Mouse (Mus musculus): ENCODE results near the gene Naa15.
"Not testable (repeated sequence)": the region's sequence is repeated elsewhere in the genome, so short reads cannot be mapped to it uniquely, and the experiment has no call there.

Gene Naa15

GRCm38 (mm10) chr3:51425394-51425793, 10.4 kb downstream of the Naa15 start:
- DNase-seq (ENCODE audit: low read depth in 2 of 2, low spot score in 2 of 2): no peak

- not testable (repeated sequence) for DNase-seq (ENCODE audit: low read depth in 2 of 2, low spot score in 2 of 2)
Observed at GRCm38 (mm10) chr3:51434364-51434763, 19.4 kb downstream of the Naa15 start.

- DNase-seq (ENCODE audit: low read depth in 2 of 2, low spot score in 2 of 2): no peak
Observed at GRCm38 (mm10) chr3:51434871-51435595, 20.1 kb downstream of the Naa15 start.

- no peak for DNase-seq (ENCODE audit: low read depth in 2 of 2, low spot score in 2 of 2)
Observed at GRCm38 (mm10) chr3:51468530-51468929, 53.6 kb downstream of the Naa15 start.

- no peak for DNase-seq (ENCODE audit: low read depth in 2 of 2, low spot score in 2 of 2)
Observed at GRCm38 (mm10) chr3:51475706-51476105, 60.8 kb downstream of the Naa15 start.

DNA sequence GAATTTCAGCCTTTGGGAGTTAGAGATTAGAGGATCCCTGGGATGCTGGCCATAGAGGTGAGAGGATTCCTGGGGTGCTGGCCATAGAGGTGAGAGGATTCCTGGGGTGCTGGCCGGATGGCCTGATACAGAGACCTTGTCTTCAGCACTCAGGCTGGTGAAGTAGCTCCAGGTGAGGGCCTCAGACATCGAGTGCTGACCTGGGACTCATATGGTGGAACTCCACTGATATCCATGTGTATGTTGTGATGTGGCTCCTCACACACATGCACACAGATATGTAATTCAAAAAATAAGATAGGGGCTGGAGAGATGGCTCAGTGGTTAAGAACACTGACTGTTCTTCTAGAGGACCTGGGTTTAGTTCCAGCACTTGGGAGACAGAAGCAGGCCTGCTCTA, 64.9 kb downstream of the Naa15 start:
- no peak for DNase-seq (ENCODE audit: low read depth in 2 of 2, low spot score in 2 of 2)

DNA sequence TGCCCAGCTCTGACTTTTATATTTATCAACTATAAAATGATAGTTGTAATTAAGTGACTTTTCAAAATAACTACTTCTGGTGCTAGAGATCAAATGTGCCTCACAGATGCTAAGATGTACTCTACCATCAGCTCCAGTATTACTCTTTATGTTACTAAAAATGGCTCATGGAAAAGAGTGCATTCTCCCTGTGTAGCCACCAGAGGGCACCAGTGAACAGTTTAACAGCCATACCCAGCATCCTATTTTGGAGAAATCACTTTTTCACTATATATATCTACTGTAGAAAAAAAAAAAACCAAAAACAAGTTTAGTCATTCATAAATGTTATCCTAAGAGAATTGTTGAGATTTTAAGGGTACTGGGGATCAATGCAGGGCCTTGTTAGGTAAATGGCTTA, 66.1 kb downstream of the Naa15 start:
- peak; percentile 36 to 57 for DNase-seq (ENCODE audit: low read depth in 2 of 2, low spot score in 2 of 2)

DNA sequence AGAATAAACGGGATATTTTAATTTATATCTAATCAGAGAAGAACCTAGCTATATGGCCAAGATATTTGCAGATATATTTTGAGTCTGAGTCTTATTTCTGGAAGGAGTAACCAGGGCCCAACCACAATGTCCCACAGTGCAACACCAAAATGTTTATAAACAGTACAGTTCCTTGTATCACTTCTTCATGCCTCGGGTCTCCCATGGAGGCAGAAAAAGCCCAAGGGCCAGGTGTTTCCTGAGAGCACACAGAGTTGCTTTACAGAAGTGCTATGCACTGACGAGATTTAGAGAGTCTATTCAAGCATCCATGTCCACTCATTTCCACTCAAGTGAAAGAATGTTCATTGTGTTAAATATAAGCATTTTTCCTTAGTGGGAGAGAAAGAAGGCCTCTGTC, 66.9 kb downstream of the Naa15 start:
- DNase-seq (ENCODE audit: low read depth in 2 of 2, low spot score in 2 of 2): no peak

- DNase-seq (ENCODE audit: low read depth in 2 of 2, low spot score in 2 of 2): no peak
Observed at GRCm38 (mm10) chr3:51482781-51483180, 67.8 kb downstream of the Naa15 start.

GRCm38 (mm10) chr3:51483741-51484359, 68.9 kb downstream of the Naa15 start, which contains the start of gene Rab33b:
TSS of gene Rab33b (plus strand) at chr3:51483920.
- peak; percentile 96 to 98 for DNase-seq (ENCODE audit: low read depth in 2 of 2, low spot score in 2 of 2)

GRCm38 (mm10) chr3:51484370-51484769, 69.4 kb downstream of the Naa15 start:
- no peak for DNase-seq (ENCODE audit: low read depth in 2 of 2, low spot score in 2 of 2)

DNA sequence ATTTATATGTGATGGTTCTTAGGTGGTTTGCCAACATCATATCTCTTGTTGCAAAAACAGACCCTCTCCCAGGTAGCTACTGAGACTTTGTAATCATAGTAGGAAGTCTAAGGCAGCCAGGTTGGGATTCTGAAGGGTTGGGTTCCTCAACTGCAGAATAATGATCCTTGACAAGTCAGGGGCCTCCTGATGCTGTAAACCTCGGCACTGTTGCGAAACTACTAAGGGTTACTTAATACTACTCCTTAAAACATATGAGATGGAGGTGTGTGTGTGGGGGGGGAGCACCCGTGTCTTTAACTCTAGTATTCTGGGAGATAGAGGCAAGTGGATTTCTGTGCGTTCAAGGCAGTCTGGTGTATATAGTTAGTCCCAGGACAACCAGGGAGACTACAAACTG, 70.4 kb downstream of the Naa15 start:
- DNase-seq (ENCODE audit: low read depth in 2 of 2, low spot score in 2 of 2): no peak

DNA sequence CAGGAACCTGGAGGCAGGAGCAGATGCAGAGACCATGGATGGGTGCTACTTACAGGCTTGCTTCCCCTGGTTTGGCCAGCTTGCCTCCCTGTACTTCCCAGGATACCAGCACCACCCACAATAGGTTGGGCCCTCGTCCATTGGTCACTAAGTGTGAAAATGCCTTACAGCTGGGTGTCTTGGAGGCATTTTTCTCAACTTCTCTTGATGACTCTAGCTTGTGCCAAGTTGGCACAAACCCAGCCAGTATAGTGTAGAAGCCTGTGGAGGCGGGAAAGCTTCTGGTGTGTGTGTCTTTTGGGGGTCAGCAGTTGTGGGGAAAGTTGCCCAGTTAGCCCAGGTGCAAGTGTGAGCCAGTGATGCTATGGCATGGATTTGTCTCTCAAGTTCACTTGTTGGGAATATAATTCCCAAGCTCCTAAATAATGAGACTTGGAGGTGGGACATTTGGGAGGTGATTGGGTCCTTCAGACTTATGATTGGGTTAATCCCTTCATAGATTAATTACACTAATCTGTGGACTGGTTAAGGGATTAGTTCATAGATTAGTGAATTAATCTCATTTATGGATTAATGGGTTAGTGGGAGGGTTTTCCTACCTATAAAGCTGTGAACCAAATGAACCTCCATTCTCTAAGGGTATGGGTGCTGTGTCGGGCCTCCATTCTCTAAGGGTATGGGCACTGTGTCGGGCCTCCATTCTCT, 71.7 kb downstream of the Naa15 start:
- DNase-seq (ENCODE audit: low read depth in 2 of 2, low spot score in 2 of 2): no peak

GRCm38 (mm10) chr3:51490088-51490753, 75.3 kb downstream of the Naa15 start:
- no peak for DNase-seq (ENCODE audit: low read depth in 2 of 2, low spot score in 2 of 2)

- DNase-seq (ENCODE audit: low read depth in 2 of 2, low spot score in 2 of 2): no peak
Observed at GRCm38 (mm10) chr3:51493272-51493838, 78.4 kb downstream of the Naa15 start.

DNA sequence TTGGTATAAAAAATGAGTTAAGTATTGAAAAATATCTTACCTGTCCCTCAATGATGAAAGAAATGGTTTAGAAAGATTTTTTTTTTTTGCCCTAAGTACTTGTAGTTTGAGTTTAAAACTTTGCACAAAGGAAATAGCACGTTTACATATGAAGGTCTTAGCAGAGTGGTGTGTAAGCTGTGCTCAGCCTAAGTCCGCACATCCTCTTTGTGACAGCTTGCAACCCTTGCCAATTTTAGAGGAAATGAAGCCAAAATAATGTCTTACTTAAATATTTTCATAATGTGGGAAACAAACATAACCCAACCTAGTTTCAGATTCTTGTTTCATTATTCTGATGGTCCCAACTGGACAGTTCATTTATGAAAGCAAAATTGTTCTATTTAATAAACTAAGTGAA, 79.5 kb downstream of the Naa15 start:
- DNase-seq (ENCODE audit: low read depth in 2 of 2, low spot score in 2 of 2): no peak

DNA sequence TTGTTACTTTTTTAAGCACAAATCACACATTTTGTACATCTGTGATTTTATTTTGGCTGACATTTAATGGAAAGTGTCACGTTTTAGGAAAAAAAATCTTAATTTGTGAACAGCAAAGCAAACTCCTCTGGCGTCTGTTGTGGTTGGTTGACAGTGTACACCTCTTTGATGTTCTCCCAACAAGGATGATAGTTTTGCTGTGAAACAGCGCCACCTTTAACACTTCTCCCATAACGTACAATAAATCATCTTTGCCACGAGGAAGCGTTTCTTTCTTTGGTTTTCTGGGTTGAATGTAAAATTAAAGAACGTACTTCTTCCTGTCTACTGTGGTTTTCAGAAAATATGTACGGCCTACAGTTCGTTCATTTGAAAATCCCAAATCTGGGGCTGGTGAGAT, 80.7 kb downstream of the Naa15 start:
- peak; percentile 25 to 45 for DNase-seq (ENCODE audit: low read depth in 2 of 2, low spot score in 2 of 2)

GRCm38 (mm10) chr3:51497978-51498377, 83.0 kb downstream of the Naa15 start:
- DNase-seq (ENCODE audit: low read depth in 2 of 2, low spot score in 2 of 2): no peak

DNA sequence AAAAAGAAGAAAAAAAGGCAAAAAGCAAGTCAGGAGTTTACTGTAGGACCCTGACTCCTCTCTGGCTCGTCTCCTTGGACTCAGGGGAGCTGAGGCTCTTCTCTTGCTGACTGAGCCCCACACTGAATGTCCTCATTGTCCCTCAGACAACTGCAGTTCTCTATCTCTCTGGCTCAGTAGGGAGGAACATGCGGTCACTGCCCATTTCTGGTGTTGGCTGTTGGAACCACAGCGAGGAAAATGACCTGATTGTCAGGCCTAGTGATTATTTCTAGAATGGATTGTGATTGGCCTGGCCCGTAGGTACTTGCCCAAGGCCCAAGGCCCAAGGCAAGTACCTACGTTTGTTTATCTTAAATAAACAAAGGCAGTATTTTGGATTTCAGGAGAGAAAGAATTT, 83.7 kb downstream of the Naa15 start:
- DNase-seq (ENCODE audit: low read depth in 2 of 2, low spot score in 2 of 2): no peak

- DNase-seq (ENCODE audit: low read depth in 2 of 2, low spot score in 2 of 2): no peak
Observed at GRCm38 (mm10) chr3:51499876-51500275, 84.9 kb downstream of the Naa15 start.

DNA sequence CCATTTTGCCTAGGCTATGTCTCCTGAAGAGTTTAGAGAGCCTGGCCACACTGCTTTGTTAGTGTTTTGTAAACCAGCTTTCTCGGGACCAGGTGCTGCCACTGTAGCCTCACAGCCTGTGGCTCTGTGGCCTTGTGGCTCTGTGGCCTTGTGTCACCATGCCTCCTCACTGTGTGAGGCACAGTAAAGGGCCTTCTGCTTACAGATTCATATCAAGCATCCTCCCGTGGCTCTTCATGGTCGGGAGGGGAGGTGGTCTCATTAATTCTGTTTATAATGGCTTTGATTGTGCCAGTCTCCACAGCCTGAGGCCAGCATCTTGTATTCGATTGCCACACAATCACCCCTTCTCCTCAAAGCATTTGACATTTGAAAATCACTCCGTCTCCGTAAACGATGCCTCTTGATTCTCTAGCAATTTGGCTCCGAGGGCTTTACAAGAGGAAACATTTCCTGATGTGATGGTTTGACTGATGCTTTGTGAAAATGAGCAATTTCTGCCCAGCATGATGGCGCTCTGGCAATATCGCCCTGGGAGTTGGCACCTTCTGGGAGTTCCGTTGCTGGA, 89.5 kb downstream of the Naa15 start:
- DNase-seq (ENCODE audit: low read depth in 2 of 2, low spot score in 2 of 2): no peak

Measured in CD8-positive naive resting alpha-beta T cell, adult 2 months (primary cell).